Mouse (Mus musculus): ENCODE results near the gene Cysltr1.

The Cysltr1 gene

GRCm38 (mm10) chrX:106603386-106603785 is at the start of gene Cysltr1:
Gene Cysltr1 (minus strand): TSS chrX:106603679.
- DNase-seq, result peak; percentile 6

DNA sequence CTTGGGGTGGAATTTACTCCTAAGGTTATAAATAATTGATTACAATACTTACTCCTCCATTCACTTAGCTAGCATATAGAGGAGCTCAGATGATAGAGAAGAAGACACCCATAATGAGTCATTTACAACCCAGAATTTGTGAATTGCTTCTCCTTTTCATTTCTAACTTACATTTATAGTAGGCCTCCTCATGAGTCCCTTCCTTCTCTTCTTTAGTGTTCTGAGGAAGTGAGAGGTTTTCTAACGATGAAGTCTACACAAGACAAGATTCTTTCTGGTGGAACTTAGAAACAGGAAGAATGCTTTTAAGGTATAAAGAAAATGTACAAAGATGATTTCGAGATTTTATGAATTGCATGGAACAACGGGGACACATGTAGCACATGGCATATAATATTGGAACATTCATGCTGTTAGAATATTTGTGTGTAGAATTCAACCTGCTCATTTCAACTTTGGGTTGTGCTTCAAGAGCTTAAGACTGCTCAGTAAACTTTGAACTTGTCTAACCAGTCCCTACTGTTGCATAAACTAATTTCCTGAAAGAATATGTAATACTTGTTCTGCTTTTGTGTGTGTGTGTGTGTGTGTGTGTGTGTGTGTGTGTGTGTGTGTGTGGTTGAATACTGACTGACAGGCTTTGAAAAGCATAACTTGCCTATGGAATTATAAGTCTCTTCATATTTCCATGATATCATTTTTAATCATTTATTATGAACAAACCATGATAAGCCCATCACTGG is 31.5 kb upstream of the Cysltr1 start:
- no peak for DNase-seq

GRCm38 (mm10) chrX:106633543-106633942 is 30.1 kb upstream of the Cysltr1 start:
- no peak for DNase-seq

GRCm38 (mm10) chrX:106628514-106628913 is 25.0 kb upstream of the Cysltr1 start:
- no peak for DNase-seq

DNA sequence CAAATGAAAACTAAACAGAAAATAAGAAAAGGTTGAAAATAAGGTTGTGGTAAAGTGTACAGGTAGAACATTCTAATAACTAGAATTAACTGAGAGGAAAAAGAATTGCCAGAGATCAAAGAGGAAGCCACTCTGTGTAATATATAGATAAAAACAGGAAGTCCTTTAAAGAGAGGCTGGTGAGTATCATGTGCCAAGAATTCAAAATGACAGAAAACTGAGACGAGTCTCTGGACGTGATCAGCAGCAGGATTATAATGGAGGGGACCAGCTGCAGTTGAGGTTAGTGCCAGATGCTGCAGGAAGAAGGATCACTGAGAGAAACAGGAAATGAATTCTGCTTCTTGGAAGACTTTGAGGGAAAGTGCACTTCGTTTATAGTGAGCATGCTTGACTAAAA is 20.2 kb upstream of the Cysltr1 start:
- no peak for DNase-seq

- DNase-seq, result no peak
Measured at GRCm38 (mm10) chrX:106622512-106622911, 19.0 kb upstream of the Cysltr1 start.

DNA sequence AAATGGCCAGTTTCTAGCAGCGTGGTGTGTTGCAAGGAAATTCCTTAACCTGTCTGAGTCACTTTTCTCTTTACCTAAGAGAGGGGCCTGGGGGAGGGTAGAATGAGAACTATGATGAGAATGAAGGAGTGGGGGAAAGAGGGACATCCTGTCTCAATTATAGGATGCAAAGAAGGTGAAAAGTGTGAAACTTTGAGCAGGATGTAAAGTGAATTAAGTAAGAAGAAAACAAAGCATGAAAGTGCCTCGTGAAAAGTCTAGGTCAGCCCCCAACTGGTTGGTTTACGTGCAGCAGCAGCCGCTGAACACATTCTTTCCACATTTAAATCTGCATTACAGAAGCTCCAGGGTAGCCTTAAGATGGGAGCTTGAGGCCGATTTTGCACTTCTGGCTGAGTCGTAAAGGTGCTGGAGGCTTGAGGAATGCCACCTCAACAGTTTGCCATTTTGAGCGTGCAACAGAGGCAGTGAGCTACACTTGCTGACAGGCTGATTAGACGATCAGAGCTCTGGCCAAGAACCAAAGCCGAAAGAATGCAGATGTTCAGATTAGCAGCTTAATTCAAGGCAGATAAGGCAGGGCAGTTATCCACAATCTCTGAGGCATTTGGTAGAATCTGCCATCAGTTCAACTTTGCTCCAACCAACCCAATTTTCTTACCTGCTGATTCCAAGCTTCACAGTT is 763 bp downstream of the Cysltr1 start:
- DNase-seq, result no peak

GRCm38 (mm10) chrX:106595904-106596303 is 7.6 kb downstream of the Cysltr1 start:
- no peak for DNase-seq

- DNase-seq, result no peak
Measured at GRCm38 (mm10) chrX:106593914-106594313, 9.6 kb downstream of the Cysltr1 start.

- no peak for DNase-seq
Measured at GRCm38 (mm10) chrX:106582886-106583285, 20.6 kb downstream of the Cysltr1 start, which contains the start of gene Gm5127. Gene Gm5127 (plus strand): TSS chrX:106583186.

DNA sequence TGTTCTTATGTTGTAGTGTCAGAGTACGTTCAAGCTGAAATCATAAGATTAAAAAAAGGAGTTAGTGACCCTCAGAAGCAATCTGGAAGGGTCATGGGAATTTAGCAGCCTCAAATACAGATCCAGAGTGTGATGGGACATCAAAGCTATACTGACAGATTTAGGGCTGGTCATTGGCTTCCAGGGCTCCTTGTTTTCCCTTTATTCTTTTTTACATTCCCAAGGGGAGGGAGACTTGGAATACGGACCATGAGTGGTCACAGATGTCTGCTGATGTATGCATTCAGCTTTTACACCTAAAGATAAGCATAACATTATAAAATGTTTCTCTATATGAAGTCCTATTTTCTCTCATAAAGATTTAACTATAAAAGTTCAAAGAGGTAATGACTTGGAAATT is 21.3 kb downstream of the Cysltr1 start:
- no peak for DNase-seq

DNA sequence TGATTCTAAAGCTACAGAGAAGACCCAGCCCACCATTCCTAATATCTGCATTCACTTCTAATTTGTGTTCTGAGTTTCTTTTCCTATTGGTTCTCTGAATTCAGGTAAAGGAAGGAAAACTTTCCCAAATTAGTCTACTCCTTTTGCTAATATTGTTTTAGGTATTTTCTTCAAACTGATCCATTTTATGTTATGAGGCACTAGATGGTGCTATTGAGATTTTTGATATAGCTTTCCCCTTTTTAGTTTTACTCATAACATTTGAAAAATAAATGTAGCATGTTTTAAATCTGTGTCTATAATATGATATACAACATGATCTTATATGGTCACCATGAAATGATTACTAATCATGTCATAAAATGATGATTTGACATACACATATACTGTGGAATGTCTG is 23.1 kb downstream of the Cysltr1 start:
- no peak for DNase-seq

GRCm38 (mm10) chrX:106578966-106579365 is 24.5 kb downstream of the Cysltr1 start:
- DNase-seq, result no peak

DNA sequence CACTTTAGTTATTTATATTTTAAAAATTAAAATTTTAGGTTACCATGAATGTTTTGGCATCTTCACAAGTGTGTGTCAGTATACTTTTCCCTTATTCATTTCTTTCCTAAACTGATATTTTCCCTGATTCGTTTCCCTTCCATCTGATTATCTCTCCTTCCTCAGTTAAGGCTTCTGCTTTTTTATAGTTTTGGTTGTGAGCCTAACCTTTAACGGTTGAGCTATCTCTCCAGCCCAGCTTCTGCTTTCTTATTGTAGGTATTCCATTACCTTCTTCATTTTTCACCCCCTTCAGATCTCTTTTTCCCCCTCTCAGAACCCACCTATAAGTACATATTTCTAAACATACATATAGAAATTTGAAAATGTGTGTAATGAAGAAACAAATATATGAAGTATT is 48.0 kb downstream of the Cysltr1 start:
- DNase-seq, result no peak

- no peak for DNase-seq
Measured at GRCm38 (mm10) chrX:106536359-106536758, 67.1 kb downstream of the Cysltr1 start.

Data from liver (tissue).